Mouse (Mus musculus) forebrain, embryonic 16.5 days (tissue): ENCODE data around the gene Mrpl33. TPM values are rescaled to one million over a fixed set of nuclear protein-coding genes. Genes with fewer than 3 reads are reported as not detected.

Experiments
- ATAC-seq: fragments of 200-750 bp; cut with Nextera tagmentation; 2 replicates; pipeline ENCODE4 v1.8.0; 2017; ENCODE audit warnings: mild to moderate bottlenecking, moderate library complexity
- H3K27ac ChIP-seq: fragments of 300-500 bp; sonication (generic); 2 replicates; pipeline ENCODE4 v1.5.1; 2014; ENCODE audit warnings: low read length, control low read depth
- H3K27me3 ChIP-seq: fragments of 300-500 bp; sonication (generic); replicated peaks from 2 replicates; pipeline ENCODE4 v1.6.1; 2014; ENCODE audit warnings: low read length; ENCODE audit not compliant: control insufficient read depth, insufficient read depth
- H3K36me3 ChIP-seq: fragments of 300-500 bp; sonication (generic); 2 replicates; pipeline ENCODE4 v1.6.1; 2014; ENCODE audit not compliant: control insufficient read depth, insufficient read depth
- H3K4me1 ChIP-seq: fragments of 300-500 bp; sonication (generic); replicated peaks from 2 replicates; pipeline ENCODE4 v1.6.1; 2014; ENCODE audit warnings: low read length; ENCODE audit not compliant: control insufficient read depth, insufficient read depth
- H3K4me2 ChIP-seq: fragments of 300-500 bp; sonication (generic); 2 replicates; pipeline ENCODE4 v1.6.1; 2014; ENCODE audit warnings: mild to moderate bottlenecking, low read length, control low read depth
- H3K4me3 ChIP-seq: fragments of 300-500 bp; sonication (generic); replicated peaks from 2 replicates; pipeline ENCODE4 v1.5.1; 2014; ENCODE audit warnings: mild to moderate bottlenecking, low read length, control low read depth
- H3K9ac ChIP-seq: fragments of 300-500 bp; sonication (generic); replicated peaks from 2 replicates; pipeline ENCODE4 v1.6.1; 2014; ENCODE audit warnings: low read depth, low read length, control low read depth
- H3K9me3 ChIP-seq: fragments of 300-500 bp; sonication (generic); 2 replicates; pipeline ENCODE4 v1.6.1; 2016; ENCODE audit warnings: low read length; ENCODE audit not compliant: control insufficient read depth
- WGBS: fragments of 180-500 bp; shearing (Covaris S2); extraction: QIAGEN DNeasy Blood & Tissue Kit; methylation state at CpG from one replicate; pipeline ENCODE4 v1.1.7; 2014; 5-methylcytosine and 5-hydroxymethylcytosine counted together
- polyA plus RNA-seq: library from polyadenylated mRNA; unstranded; fragments of >200 nt; fragmentation: Nextera tagmentation; extraction: Ambion mirVana; gene quantifications from 2 replicates; pipeline ENCODE4 v1.2.1, GENCODE M21; 2015

The Mrpl33 gene
- polyA plus RNA-seq, 1 experiment from 2014 or later = 196 TPM

DNA sequence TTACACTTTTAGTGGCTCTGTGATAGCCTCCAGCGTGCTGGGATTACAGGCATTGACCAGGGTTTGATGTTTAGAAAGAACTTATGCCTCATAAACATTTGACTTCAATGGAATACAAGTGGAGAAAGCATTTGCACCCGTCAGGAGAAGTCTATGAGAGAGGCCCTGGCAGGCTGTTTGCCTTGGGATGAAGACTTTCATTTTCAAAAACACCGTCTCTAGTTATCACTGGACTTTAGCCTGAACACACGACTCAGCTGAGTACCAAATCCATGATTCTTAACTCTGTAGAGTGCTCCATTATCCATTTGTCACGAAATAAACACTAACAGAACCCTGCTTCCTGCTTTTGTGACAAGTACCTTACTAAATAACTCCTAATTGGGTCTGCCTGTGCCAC is 73.2 kb downstream of the Mrpl33 start:
- Histone ChIP-seq H3K4me2 (no peak overlapping the region), H3K27me3 (no peaks in the 10 kb centered on the region), H3K4me3 (no peak overlapping the region), H3K4me1 (peaks cover 8% of the 10 kb centered on the region), H3K27ac (peak overlapping the region; percentile 63), H3K9ac (no peak overlapping the region), H3K9me3 (no peaks in the 10 kb centered on the region), H3K36me3 (no peaks in the 10 kb centered on the region)
- ATAC-seq = no peak
- 63% methylated on average over 5 of the region's 5 CpGs for WGBS

DNA sequence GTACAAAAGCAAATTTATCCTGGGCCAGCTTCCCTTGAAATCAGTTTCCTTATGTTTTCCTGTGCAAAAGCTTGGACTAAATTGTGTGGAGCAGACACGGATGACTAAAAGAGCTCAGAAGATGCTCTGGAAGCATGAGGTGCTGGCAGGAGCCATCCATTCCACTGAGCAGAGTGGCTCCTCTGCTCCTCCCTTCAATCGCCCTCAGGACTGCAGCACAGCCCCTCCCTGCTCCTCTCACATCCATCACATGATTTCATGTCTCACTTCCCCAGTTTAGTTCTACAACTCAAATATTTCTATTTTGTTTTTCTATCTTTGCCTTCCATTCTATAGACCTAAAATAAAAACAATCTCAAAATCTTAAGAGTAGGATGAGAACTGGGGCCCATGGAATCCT is 74.4 kb downstream of the Mrpl33 start:
- Histone ChIP-seq H3K4me1 (peaks cover 8% of the 10 kb centered on the region), H3K9ac (no peak overlapping the region), H3K4me3 (no peak overlapping the region), H3K9me3 (no peaks in the 10 kb centered on the region), H3K27me3 (no peaks in the 10 kb centered on the region), H3K36me3 (no peaks in the 10 kb centered on the region), H3K4me2 (no peak overlapping the region), H3K27ac (no peak overlapping the region)
- 72% methylated on average over 2 of the region's 2 CpGs for WGBS
- no peak for ATAC-seq

DNA sequence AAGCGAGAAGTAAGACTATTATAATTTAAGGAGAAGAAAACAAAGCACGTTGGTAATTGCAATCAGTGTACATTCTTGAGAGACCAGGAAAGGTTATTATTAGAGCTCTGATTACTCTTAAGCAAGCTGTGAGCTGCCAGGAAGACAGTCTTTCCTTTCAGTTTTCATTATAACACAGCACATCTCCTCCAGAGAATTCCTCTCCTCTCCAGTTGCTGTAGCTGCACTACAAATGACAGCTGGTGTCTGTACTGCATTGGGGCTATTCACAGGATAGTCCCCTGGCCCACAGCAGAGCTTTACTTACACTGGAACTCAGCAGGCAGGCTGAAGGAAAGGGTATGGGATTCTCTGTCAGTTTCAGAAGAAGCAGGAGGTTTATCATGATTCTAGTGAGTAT is 76.7 kb downstream of the Mrpl33 start:
- no peaks in the 10 kb centered on the region for H3K36me3 ChIP-seq
- H3K4me2 ChIP-seq = no peak overlapping the region
- no peak overlapping the region for H3K27ac ChIP-seq
- H3K4me1 ChIP-seq = peaks cover 8% of the 10 kb centered on the region
- no peak overlapping the region for H3K4me3 ChIP-seq
- no peak for ATAC-seq
- WGBS = 78% methylated on average over 2 of the region's 2 CpGs
- H3K9me3 ChIP-seq = no peaks in the 10 kb centered on the region
- H3K27me3 ChIP-seq = no peaks in the 10 kb centered on the region
- H3K9ac ChIP-seq = no peak overlapping the region

DNA sequence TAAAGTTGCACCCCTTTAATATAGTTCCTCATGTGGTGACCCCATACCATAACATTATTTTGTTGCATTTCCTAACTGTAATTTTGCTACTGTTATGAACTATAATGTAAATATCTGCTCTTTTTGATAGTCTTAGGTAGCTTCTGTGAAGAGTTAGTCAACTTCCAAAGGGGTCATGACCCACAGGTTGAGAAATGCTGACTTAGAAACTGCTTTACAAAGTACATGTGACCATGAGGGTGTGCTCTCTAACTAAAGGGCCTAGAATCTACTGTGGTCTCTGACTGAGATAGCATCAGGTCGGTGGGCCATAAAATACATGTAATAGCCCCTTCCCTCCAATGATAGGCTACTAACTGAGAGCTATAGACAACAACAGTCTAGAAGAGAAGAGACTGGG is 81.3 kb downstream of the Mrpl33 start:
- no peaks in the 10 kb centered on the region for H3K27me3 ChIP-seq
- H3K4me1 ChIP-seq = no peaks in the 10 kb centered on the region
- no peak for ATAC-seq
- 87% methylated on average over 1 of the region's 1 CpGs for WGBS
- H3K9ac ChIP-seq = no peak overlapping the region
- H3K9me3 ChIP-seq = no peaks in the 10 kb centered on the region
- no peak overlapping the region for H3K4me3 ChIP-seq
- no peak overlapping the region for H3K27ac ChIP-seq
- no peak overlapping the region for H3K4me2 ChIP-seq
- H3K36me3 ChIP-seq = no peaks in the 10 kb centered on the region

DNA sequence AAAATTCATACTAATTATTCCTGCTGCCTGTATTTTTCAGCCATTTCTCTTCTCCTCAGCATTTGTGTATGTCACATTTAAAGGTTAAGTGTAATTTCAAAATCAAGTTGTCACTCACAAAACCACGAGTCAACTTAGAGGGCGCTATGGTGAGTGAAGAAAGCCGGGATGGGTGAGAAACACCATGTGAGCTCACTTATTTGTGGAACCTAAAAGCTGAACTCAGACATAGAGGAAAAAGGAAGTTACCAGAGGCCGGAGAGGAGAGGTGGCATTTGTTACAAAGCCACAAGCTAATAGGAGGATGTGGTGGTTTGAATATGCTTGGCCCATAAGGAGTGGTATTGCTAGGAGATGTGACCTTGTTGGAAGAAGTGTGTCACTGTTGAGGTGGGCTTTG is 83.4 kb downstream of the Mrpl33 start:
- H3K9ac ChIP-seq = no peak overlapping the region
- ATAC-seq = no peak
- H3K4me1 ChIP-seq = no peaks in the 10 kb centered on the region
- WGBS = 82% methylated on average over 4 of the region's 4 CpGs
- no peaks in the 10 kb centered on the region for H3K27me3 ChIP-seq
- no peak overlapping the region for H3K27ac ChIP-seq
- no peak overlapping the region for H3K4me3 ChIP-seq
- no peaks in the 10 kb centered on the region for H3K9me3 ChIP-seq
- no peak overlapping the region for H3K4me2 ChIP-seq
- no peaks in the 10 kb centered on the region for H3K36me3 ChIP-seq

DNA sequence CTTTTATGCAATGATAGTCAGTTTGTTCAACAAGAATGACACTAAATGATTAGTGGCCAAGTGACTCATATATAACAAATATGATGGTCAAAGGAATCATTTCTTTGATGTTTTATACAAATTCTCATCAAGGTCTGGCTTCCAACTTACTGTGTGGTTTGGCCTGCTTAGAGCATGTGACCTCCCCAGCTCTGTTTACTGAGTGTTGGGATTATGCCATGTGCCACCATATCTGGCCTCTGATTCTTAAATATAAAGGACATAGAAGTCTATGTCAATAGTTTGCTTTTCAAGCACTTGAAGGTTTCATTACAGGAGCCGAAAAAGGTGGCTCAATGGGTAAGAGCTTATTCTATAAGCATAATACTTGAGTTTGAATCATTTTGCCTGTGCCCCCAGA is 85.6 kb downstream of the Mrpl33 start:
- Histone ChIP-seq H3K4me3 (no peak overlapping the region), H3K9ac (no peak overlapping the region), H3K4me2 (no peak overlapping the region), H3K27ac (no peak overlapping the region), H3K9me3 (no peaks in the 10 kb centered on the region), H3K4me1 (no peaks in the 10 kb centered on the region), H3K27me3 (no peaks in the 10 kb centered on the region), H3K36me3 (no peaks in the 10 kb centered on the region)
- 86% methylated on average over 1 of the region's 1 CpGs for WGBS
- no peak for ATAC-seq

DNA sequence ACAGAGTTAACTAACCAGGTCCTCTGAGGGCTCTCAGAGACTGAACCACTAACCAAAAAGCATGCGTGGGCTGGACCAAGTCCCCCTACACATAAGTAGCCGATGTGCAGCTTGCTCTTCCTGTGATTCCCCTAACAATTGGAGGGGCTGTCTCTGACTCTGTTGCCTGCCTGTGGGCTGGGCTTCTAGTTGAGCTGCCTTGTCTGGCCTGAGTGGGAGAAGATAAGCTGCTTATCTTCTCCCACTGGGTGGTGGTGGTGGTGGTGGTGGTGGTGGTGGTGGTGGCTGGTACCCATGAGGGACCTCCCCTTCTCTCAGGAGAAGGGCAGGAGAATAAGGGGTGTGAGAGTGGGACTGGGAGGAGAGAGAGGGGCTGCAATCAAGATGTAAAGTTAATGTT is 89.3 kb downstream of the Mrpl33 start:
- 38% methylated on average over 2 of the region's 2 CpGs for WGBS
- H3K36me3 ChIP-seq = no peaks in the 10 kb centered on the region
- no peak overlapping the region for H3K27ac ChIP-seq

DNA sequence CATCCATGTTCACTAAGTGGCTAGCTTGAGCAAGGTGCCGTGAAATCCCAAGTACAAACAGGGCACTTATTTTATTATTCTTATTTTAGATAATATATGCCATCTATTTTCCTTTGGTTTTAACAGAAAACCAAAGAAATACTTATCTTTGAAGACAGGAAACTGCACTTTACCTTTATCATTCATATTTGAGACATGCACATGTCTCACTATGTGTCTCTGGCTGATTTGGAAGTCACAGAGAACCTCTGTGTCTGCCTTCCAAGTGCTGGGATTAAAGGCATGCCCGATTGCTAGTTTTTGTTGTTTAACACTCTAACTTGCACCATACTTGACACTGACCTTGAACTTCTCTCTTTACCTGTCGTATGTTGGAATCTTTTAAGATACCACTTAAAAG is 91.2 kb downstream of the Mrpl33 start:
- no peak for ATAC-seq
- Histone ChIP-seq H3K36me3 (no peaks in the 10 kb centered on the region), H3K4me1 (no peaks in the 10 kb centered on the region), H3K9me3 (no peaks in the 10 kb centered on the region), H3K4me3 (no peak overlapping the region), H3K27ac (no peak overlapping the region), H3K9ac (no peak overlapping the region), H3K27me3 (no peaks in the 10 kb centered on the region), H3K4me2 (no peak overlapping the region)
- 89% methylated on average over 3 of the region's 3 CpGs for WGBS

More for the DNA sequence above, 89.3 kb downstream of the Mrpl33 start:
- Histone ChIP-seq H3K4me1 (no peaks in the 10 kb centered on the region), H3K4me2 (no peak overlapping the region), H3K9ac (no peak overlapping the region), H3K4me3 (no peak overlapping the region), H3K27me3 (no peaks in the 10 kb centered on the region), H3K9me3 (no peaks in the 10 kb centered on the region)
- ATAC-seq = no peak

DNA sequence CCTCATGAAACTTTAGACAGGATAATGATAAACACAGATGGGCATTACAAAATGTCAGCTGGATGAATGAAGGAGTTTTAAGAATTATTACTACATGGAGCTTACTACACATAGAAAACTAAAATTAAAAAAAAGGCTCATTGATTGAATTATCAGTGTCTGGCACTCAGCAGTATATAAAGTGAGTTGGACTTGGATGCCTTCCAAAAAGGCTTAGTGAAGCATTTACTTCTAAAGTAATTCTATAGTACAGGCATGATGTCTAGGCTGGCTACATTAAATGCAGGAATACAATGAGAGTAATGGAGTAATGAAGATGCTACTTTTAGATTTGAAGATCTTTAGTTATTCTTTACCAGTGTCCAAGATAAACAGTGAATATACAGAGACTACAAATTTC is 96.5 kb downstream of the Mrpl33 start:
- H3K27ac ChIP-seq = no peak overlapping the region
- no peak overlapping the region for H3K4me2 ChIP-seq
- no peaks in the 10 kb centered on the region for H3K36me3 ChIP-seq
- H3K9me3 ChIP-seq = no peaks in the 10 kb centered on the region
- no peak for ATAC-seq
- no peak overlapping the region for H3K9ac ChIP-seq
- peaks cover 6% of the 10 kb centered on the region for H3K4me1 ChIP-seq
- no peaks in the 10 kb centered on the region for H3K27me3 ChIP-seq
- no peak overlapping the region for H3K4me3 ChIP-seq

DNA sequence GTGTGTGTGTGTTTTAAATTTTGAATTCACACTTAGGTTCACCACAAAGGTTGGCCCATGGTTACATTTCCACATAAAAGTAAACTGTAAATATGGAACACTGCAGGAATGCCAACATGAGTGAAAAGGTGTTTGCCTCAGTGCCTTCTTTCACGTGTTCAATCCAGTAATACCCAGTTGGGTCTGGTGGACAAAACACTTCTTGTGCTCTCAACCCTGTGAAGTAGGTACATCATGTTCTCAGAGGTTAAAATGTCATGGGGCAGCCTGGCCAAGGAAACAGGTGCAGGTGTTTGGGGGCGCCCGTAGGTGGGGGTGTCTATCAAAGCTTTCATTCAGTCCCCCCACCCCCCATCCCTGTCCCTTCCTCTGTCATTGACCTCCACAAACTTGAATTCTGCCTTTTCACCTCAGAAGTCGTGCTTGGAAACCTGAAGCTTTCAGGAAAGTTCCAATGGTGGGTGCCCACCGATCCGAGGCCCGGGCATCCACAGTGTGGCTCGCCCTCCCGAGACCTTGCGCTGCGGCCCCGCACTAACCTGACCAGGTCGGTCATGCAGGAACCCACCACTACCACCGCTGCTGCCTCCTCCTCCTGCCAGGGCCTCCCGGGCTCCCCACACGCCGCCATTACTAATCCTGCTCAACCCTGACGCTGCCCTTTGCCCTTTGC is 100.4 kb downstream of the Mrpl33 start, which contains the start of gene Rbks:
TSS of gene Rbks (minus strand) at position 657 of the 673 bp plus-strand sequence.
- 6% methylated on average over 18 of the region's 18 CpGs for WGBS
- Histone ChIP-seq H3K36me3 (no peaks in the 10 kb centered on the region), H3K27ac (peak within 1 kb of the TSS; percentile 96), H3K4me2 (peak within 1 kb of the TSS; percentile 80), H3K4me3 (peak within 1 kb of the TSS; percentile 59), H3K9ac (peak within 1 kb of the TSS; percentile 72), H3K9me3 (no peaks in the 10 kb centered on the region), H3K4me1 (peaks cover 6% of the 10 kb centered on the region), H3K27me3 (no peaks in the 10 kb centered on the region)
- peak; percentile 29 for ATAC-seq
